Mouse (Mus musculus): ENCODE results near the gene Plxnb3.

- TF ChIP-seq EP300 (IDR thresholded peaks at IDR 0.05; ENCODE audit: insufficient read depth, low read depth, low read length): no peak
- TF ChIP-seq POLR2A (IDR thresholded peaks at IDR 0.05; ENCODE audit: insufficient read depth, low read length): no peak
- no peak for TF ChIP-seq CTCF (IDR thresholded peaks at IDR 0.05; ENCODE audit: low read depth, low read length)
These were observed 18.1 kb downstream of the Plxnb3 start for GRCm38 (mm10) chrX:73774802-73775483.

Measured in ES-Bruce4 (cell line).